Mouse (Mus musculus) urinary bladder, postnatal 10 days (tissue): ENCODE results near the gene Dnajc17.

ENCODE experiments used
- DNase-seq: peaks from one replicate; pipeline ENCODE4 v3.0.0; 2022; ENCODE audit warnings: low spot score

The Dnajc17 gene

DNA sequence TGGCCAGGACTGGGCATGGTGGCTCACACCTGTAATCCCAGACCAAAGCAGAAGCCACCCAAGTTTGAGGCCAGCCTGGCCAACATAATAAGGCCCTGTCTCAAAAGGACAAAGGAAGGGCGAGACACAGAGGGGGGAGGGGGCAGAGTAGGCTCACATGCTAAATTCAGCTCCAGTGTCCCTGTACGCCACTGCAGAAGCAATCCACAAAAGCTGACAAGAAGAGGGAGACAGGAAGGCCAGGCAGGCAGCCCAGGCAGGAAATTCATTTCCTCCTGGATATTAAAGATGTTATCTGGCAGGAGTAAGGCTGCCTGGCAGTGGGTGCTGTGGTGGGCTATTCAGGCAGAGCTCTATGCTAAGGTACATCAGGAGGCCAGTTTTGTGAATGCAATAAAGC lies 47.3 kb downstream of the Dnajc17 start:
- DNase-seq: no peak

DNA sequence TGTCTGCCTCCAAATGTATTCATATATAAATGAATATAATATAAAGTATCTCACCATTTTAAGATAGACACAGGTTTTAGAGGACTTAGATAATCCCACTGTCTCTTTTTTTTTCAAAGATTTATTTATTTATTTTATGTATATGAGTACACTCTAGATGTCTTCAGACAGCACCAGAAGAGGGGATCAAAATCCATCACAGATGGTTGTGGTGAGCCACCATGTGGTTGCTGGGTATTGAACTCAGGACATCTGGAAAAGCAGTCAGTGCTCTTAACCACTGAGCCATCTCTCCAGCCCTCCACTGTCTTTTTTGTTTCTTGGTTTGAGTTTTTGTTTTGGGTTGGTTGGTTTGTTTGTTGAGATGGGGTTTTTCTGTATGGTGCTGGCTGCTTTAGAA lies 50.8 kb downstream of the Dnajc17 start:
- no peak for DNase-seq

DNA sequence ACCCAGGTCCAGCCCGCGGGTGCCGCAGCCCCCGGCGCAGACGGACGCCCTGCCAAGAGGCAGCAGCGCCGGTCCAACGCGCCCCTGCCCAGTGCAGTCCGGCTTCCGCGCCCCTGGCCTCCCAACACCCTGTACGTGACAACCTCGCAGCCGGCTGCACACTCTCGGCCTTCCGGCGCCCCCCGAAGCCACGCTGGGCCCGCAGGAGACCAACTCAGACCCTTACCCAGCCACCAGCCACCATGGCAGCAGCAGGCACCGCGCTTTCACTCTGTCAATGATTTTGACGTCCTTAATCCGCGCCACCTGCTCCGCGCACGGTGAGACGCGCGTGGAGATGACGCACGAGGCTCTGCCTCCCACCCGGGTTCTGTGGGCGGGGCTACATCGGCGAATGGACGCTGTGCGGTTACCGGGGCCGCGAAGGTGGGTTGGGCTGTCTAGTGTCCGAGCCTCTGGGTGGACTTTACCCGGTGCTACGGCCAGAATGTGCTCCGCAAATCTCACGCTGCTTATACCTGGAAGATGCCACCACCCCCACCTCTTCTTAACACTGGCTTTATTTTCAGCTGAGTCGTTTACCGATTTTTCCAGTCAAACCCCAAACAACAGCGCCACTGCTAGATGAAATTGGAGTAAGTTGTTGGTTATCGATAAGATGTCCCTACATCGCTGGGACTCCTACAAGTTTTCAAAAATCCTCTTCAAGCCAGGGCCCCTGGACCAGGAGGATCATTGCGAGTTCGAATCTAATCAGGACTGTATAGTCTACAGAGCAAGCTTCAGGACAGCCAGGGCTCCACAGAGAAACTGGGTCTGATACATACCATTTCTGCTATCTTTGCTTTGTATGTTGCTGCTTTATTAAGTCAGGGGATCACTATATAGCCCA lies 51.7 kb downstream of the Dnajc17 start, which contains the start of gene Rmdn3:
Gene Rmdn3, minus strand, starts transcription at position 354 of the 892 bp plus-strand sequence.
- peak; percentile 74 for DNase-seq

DNA sequence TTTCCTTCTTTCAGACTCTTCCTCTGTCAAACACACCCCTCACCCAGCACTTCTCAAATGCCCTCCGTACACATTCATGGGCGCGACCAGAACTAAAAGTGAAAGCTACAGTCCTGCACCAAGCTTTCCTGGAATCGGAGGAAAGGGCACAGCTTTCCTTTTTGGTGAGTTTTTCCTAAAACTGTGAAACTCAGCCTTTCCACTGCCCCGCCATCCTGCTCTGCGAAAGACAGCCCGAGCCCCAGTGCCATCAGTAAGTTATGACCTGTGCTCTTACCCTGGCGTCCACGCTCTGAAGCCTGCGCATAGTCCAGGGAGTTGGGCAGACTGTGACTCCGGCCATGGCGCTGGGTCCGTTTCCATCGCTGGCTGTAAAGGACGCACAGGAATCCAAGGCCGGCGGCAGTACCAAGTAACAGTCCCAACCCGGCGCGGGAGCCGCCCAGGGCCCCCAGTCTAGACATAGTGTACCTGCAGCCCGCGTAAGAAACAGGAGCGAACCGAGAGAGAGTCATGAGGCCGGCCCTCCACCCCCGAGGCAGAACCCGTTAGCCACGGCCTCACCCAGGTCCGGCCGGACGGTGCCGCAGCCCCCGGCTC lies 52.4 kb downstream of the Dnajc17 start:
- DNase-seq: no peak

DNA sequence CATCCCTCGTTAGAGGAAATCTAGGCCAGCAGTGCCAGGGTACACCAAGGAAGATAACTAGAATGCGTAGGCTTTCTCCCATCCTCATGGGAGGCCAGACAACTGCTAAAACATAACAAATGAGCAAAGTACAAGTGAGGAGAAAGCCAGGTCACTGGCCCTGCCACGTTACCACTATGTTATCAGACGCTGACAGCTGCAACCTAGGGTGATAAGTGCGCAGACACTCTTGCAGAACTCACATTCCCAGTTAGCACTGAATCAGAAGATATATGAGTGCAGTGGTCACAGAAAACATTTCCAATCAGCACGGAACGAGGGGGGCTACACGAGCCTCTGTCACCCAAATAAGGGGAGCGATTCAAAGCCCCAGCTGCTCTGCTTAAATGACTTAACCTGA lies 53.2 kb downstream of the Dnajc17 start:
- DNase-seq: no peak

DNA sequence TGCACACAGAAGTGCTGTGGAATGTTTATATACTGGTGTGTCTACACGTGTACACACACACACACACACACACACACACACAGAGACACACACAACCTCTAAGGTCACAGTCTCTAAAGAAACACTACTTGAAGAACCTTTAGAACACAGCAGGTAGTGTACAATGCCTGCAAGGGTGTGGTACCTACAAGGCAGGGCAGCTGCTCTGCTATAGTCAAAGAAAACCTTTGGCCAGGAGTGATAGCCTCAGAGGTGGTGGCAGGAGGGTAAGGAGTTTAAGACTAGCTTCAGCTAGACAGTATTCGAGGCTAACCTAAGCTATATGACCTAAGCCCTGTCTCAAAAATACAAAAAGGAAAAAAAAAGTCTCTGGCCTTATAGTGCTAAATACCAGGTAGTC lies 53.9 kb downstream of the Dnajc17 start:
- DNase-seq: no peak

DNA sequence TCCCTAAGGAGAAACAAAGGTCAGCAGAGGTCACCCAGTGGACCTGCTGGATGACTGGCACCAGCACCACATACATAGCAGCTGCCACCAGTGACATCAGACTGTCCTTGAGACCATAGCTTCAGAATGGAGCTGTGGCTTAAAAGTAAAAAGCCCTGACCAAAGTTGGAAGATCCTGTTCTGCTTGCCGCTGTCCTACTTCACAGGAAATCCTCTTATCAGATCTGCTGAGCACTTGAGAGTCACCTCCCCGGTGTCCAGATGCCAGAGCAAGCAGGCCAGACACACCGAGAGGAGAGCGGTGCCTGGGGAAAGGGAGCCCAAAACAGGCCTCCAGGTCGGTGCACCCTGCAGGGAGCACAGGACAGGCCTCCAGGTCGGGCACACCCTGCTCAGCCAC lies 56.3 kb downstream of the Dnajc17 start:
- DNase-seq: no peak

DNA sequence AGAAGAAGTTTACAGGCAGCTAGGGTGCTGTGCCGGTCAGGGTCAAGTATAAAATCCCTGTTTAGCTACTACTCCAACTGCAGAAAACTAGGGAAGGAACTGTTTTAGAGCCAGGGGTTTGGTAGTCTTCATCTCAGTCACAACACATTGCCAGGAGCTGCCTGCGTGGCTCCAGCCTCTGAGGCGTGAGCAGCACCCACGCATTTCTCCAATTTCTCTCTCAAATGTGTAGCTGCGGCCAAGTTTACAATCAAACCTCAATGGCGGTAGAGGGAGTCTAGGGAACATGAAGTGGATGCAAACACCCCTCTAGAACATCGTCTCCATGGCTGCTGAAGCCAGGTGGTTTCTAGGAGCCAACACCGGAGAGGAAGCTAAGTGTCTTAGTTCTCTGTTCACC lies 60.8 kb downstream of the Dnajc17 start:
- DNase-seq: no peak

DNA sequence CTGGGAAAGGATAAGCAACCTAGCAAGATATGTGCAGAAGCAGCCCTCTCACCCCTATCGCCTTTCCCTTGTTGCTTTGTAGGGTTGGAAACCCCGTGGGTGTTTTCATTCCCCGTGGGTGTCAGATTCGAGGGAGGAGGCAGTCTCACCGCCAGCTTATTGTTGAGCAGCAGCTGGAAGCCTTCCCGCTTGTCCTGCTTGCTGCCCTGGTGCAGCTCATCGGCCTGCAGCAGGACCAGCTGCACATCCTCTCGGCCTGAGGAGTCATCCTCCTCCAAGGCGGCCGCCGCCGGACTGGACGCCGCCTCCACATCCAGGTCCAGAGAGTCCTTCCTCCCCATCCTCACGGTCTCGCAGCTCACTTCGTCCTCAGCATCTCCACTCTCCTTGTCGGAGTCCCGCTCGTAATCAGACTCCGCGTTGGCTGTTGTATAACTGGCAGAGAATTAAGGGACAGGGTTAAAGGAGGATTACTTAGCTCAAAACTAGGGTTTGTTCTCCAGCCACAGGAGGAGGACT lies 61.4 kb downstream of the Dnajc17 start:
- DNase-seq: no peak

DNA sequence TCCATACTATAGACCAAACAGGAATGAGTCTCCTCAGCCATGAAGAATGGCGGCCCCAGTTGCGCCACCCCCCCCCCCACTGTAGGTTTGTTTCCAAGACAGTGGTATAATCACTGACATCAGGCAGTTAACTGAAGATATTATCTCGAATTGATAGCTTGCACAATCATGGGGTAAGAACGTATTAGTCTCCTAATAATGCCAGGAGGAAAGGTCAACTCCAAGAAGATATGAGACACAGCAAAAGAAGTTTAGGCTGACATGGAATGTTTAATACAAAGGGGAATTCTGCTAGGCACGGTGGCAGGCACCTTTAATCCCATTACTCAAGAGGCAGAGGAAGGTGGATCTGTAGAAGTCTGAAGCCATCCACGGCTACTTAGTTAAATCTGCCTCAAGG lies 62.2 kb downstream of the Dnajc17 start:
- no peak for DNase-seq

DNA sequence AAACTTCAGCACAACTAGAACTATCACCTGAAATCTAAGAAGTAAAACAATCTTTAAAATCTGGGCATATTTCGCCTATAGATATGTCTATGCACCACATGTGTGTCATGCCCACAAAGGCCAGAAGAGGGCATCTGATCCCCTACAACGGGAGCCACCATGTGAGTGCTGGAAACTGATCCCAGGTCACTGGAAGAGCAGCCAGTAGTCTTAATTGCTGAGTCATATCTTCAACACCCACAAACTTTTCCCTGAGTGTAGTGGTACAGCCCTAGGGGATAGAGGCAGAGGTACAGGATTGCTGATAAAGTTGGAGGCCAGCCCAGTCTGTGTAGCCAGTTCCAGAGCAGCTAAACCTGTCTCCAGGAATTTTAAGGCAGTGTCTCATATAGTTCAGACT lies 63.4 kb downstream of the Dnajc17 start:
- DNase-seq: no peak

DNA sequence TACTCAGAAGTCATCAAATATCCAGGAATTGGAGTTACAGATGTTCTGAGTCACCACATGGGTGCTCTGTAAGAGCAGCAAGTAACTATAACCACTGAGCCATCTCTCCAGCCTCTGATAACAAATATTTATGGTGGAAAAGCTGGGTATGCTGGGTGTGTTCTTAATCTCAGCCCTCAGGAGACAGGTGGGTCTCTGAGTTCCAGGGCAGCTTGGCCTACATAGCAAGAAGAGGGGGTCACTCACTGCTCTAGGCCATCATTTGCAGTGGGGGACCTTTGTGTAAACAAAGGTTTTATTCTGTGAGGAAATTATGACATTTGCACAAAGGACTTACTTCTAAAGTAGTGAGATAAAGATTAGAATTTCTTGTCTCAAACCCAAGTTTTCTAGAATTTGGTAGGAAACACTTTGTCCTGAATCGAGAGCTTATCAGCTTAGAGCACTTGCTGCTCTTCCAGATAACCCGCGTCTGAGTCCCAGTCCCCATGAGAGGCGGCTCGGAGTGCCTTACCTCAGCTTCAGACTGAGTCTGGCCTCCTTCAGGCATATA lies 72.2 kb downstream of the Dnajc17 start:
- DNase-seq: no peak
